Mouse (Mus musculus): ENCODE data around the gene Olfr310.

The Olfr310 gene
- long read RNA-seq, experiment 1: 0 reads
- long read RNA-seq, experiment 2: 0 reads

- intact Hi-C loops (cut with DNase I): no loop called here
Measured at GRCm38 (mm10) chr7:86277072-86277471, at the start of gene Olfr310. TSS of gene Olfr310 (minus strand) at chr7:86277172.

GRCm38 (mm10) chr7:86325530-86325929 lies 48.6 kb upstream of the Olfr310 start, which contains the start of gene Olfr308:
TSS of gene Olfr308 (minus strand) at chr7:86325630.
- intact Hi-C loops (cut with DNase I): no loop called here

GRCm38 (mm10) chr7:86321323-86321722 lies 44.4 kb upstream of the Olfr310 start:
- intact Hi-C loops (cut with DNase I): no loop called here

GRCm38 (mm10) chr7:86313608-86314007 lies 36.6 kb upstream of the Olfr310 start, which contains the start of gene Olfr309:
TSS of gene Olfr309 (minus strand) at chr7:86313708.
- intact Hi-C loops (cut with DNase I): no loop called here

- intact Hi-C loops (cut with DNase I): no loop called here
Measured at GRCm38 (mm10) chr7:86246208-86246607, 30.8 kb downstream of the Olfr310 start, which contains the start of gene Vmn2r76. TSS of gene Vmn2r76 (minus strand) at chr7:86246308.

Small RNAs within 50 kb of the gene (microRNA-seq; reads per million reads assigned to microRNA genes)
- 0 reads per million in 2 experiments for gene Gm23192
